In genomic region chr9:8208855-8209254, GRCm38 (mm10) we compare ENCODE assay signal across 9 mouse cellular contexts.
DNase-seq lines count a peak whose midpoint lies in the region; ATAC-seq and TF ChIP-seq lines count a peak whose summit lies in the region.
"Had no signal": no experiment of that assay in that cellular context is flagged by ENCODE, and none has a peak within 500 bp of the region (broad histone marks: within the 10 kb centered on the region; RNA-seq: fewer than 3 reads in every experiment).

No protein-coding gene starts in this region.

- H3K9ac ChIP-seq in liver, adult 2 months (ENCODE audit: low read depth, low read length): no peak overlapping the region
- H3K9ac ChIP-seq in liver, embryonic 11.5 days (ENCODE audit: low read depth, low read length): no peak overlapping the region
- no peak overlapping the region for H3K9ac ChIP-seq in kidney, embryonic 16.5 days (replicated peaks; ENCODE audit: low read length)
- H3K9ac ChIP-seq in liver, postnatal 0 days (replicated peaks): no peak overlapping the region
- H3K9ac ChIP-seq: limb, embryonic 12.5 days had no signal

- DNase-seq in liver, adult 2 months (ENCODE audit: extremely low read depth, low read depth, low spot score): peak; percentile 24
- no peak for DNase-seq in liver, embryonic 11.5 days (ENCODE audit: low spot score)
- DNase-seq in adrenal gland, adult 8-10 months: peak; percentile 43
- peak; percentile 33 for DNase-seq in gastrocnemius, postnatal 14 days
- DNase-seq in liver, postnatal 0 days: peak; percentile 25
- peak; percentile 10 for DNase-seq in right cerebral cortex, postnatal 25 days
- DNase-seq in thymus, postnatal 36 days: no peak

- no peak for TF ChIP-seq EP300 in liver, postnatal 0 days (IDR thresholded peaks at IDR 0.05; ENCODE audit: low read depth)

- TF ChIP-seq POLR2A in liver, adult 2 months (IDR thresholded peaks at IDR 0.05; ENCODE audit: extremely low read depth, insufficient read depth, low read length): no peak

- H3K9me3 ChIP-seq in liver, embryonic 11.5 days (ENCODE audit: control insufficient read depth, low read length): no peaks in the 10 kb centered on the region
- H3K9me3 ChIP-seq in kidney, embryonic 16.5 days (ENCODE audit: low read length): no peaks in the 10 kb centered on the region
- H3K9me3 ChIP-seq in liver, postnatal 0 days (ENCODE audit: low read length): no peaks in the 10 kb centered on the region
- H3K9me3 ChIP-seq: limb, embryonic 12.5 days had no signal

- H3K27me3 ChIP-seq in liver, adult 2 months (ENCODE audit: control insufficient read depth, insufficient read depth, low read length): no peaks in the 10 kb centered on the region
- no peaks in the 10 kb centered on the region for H3K27me3 ChIP-seq in liver, embryonic 11.5 days (replicated peaks; ENCODE audit: control insufficient read depth, insufficient read depth, low read length)
- no peaks in the 10 kb centered on the region for H3K27me3 ChIP-seq in kidney, embryonic 16.5 days (ENCODE audit: insufficient read depth, low read length)
- H3K27me3 ChIP-seq in liver, postnatal 0 days (ENCODE audit: insufficient read depth, low read length): no peaks in the 10 kb centered on the region
- H3K27me3 ChIP-seq: limb, embryonic 12.5 days had no signal

- no peak for TF ChIP-seq CTCF in liver, adult 2 months (IDR thresholded peaks at IDR 0.05; ENCODE audit: low read depth, low read length)
- peak; percentile 62 for TF ChIP-seq CTCF in liver, postnatal 0 days (IDR thresholded peaks at IDR 0.05; ENCODE audit: low read depth)

- ATAC-seq in liver, embryonic 11.5 days (replicated peaks; ENCODE audit: low FRiP score): no peak
- peak; percentile 84; the same call in 1 of the 2 replicates for ATAC-seq in kidney, embryonic 16.5 days (ENCODE audit: low FRiP score, low TSS enrichment)
- no peak for ATAC-seq in liver, postnatal 0 days

- no peak overlapping the region for H3K4me3 ChIP-seq in liver, adult 2 months (ENCODE audit: insufficient read depth, low read depth, low read length)
- no peak overlapping the region for H3K4me3 ChIP-seq in liver, embryonic 11.5 days (ENCODE audit: low read depth, low read length)
- H3K4me3 ChIP-seq in kidney, embryonic 16.5 days (ENCODE audit: low read length): no peak overlapping the region
- H3K4me3 ChIP-seq in liver, postnatal 0 days (ENCODE audit: low read depth, low read length): no peak overlapping the region
- H3K4me3 ChIP-seq: limb, embryonic 12.5 days had no signal

- no peak overlapping the region for H3K27ac ChIP-seq in liver, adult 2 months (replicated peaks; ENCODE audit: insufficient read depth, low read depth, low read length)
- no peak overlapping the region for H3K27ac ChIP-seq in liver, embryonic 11.5 days (ENCODE audit: low read depth, low read length)
- no peak overlapping the region for H3K27ac ChIP-seq in kidney, embryonic 16.5 days (ENCODE audit: low read length)
- H3K27ac ChIP-seq in liver, postnatal 0 days (ENCODE audit: low read depth): no peak overlapping the region
- H3K27ac ChIP-seq: limb, embryonic 12.5 days had no signal

- no peaks in the 10 kb centered on the region for H3K36me3 ChIP-seq in liver, adult 2 months (ENCODE audit: control insufficient read depth, insufficient read depth, low read length)
- no peaks in the 10 kb centered on the region for H3K36me3 ChIP-seq in liver, embryonic 11.5 days (ENCODE audit: control insufficient read depth, insufficient read depth, low read length)
- H3K36me3 ChIP-seq in kidney, embryonic 16.5 days (ENCODE audit: insufficient read depth, low read length): no peaks in the 10 kb centered on the region
- H3K36me3 ChIP-seq in liver, postnatal 0 days (replicated peaks; ENCODE audit: insufficient read depth, low read length): no peaks in the 10 kb centered on the region
- H3K36me3 ChIP-seq: limb, embryonic 12.5 days had no signal

- H3K4me1 ChIP-seq in liver, adult 2 months (ENCODE audit: control insufficient read depth, insufficient read depth, low read length): no peaks in the 10 kb centered on the region
- H3K4me1 ChIP-seq in liver, embryonic 11.5 days (replicated peaks; ENCODE audit: control insufficient read depth, insufficient read depth, low read length): no peaks in the 10 kb centered on the region
- H3K4me1 ChIP-seq in kidney, embryonic 16.5 days (ENCODE audit: insufficient read depth, low read length): no peaks in the 10 kb centered on the region
- H3K4me1 ChIP-seq in liver, postnatal 0 days (ENCODE audit: insufficient read depth): no peaks in the 10 kb centered on the region
- H3K4me1 ChIP-seq: limb, embryonic 12.5 days had no signal

- H3K79me2 ChIP-seq in liver, adult 2 months (ENCODE audit: control insufficient read depth, insufficient read depth, low read length): no peaks in the 10 kb centered on the region

- intact Hi-C loops in gastrocnemius, postnatal 14 days (cut with DNase I; ENCODE audit: low total_unique reads): no loop called here

- H3K4me2 ChIP-seq in liver, embryonic 11.5 days: no peak overlapping the region
- H3K4me2 ChIP-seq in kidney, embryonic 16.5 days (replicated peaks; ENCODE audit: low read depth, low read length): no peak overlapping the region
- H3K4me2 ChIP-seq in liver, postnatal 0 days (ENCODE audit: low read depth, low read length): no peak overlapping the region
- H3K4me2 ChIP-seq: limb, embryonic 12.5 days had no signal

Comparison
In these comparisons a context has a peak if more than half of its experiments do, and no peak if none do; other contexts are left out.
1. DNase-seq: peak in liver, adult 2 months (single experiment), adrenal gland, adult 8-10 months (single experiment), gastrocnemius, postnatal 14 days (single experiment), liver, postnatal 0 days (single experiment) and right cerebral cortex, postnatal 25 days (single experiment); none in liver, embryonic 11.5 days (single experiment) and thymus, postnatal 36 days (0 of 2).